Mouse (Mus musculus) embryo, embryonic 9.5 days (tissue): Measurements from ENCODE around the gene Spata31.

Source experiments
- DNase-seq: peaks from one replicate; pipeline ENCODE4 v3.0.0-alpha.2; 2017; ENCODE audit errors: extremely low spot score

The Spata31 gene

DNA sequence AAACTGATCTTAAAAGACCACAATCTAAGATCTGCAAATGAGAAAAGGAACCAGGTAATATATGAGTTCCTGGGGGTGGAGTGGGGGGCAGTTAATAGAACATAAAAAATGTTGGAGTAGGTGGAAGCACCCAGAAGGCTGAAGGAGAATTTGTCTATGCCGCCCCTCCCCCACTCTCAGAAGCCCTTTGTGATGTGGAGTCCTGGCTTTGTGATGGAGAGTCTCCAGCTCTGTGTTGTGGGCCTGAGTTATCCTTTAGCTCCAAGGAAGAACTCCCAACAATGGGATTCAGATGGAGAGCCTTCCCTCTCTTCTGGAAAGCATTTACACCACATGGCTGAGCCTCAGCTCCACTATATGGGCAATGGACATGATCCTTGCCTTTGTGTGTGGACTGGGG, at the start of gene Spata31:
Gene Spata31 (plus strand): TSS at position 216 of the 400 bp plus-strand sequence.
- no peak for DNase-seq

DNA sequence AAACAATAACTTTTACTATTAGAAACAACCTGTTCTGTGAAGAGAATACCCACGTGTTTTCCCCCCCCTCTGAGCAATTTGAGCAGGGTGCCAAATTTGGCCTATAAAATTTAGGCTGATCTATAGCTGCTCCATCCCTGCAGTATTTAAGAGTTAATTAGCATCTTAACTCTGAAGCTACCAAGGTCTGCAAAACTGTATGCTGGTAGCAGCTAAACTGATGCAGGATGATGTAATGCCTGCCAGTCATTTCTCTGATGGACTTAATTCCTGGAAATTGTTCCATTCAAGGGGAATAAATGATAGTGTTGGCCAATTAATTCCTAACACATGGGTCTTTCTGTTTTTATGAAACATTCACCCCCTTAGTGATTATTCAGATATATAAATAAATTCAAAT, 14.1 kb upstream of the Spata31 start:
- DNase-seq, result no peak

DNA sequence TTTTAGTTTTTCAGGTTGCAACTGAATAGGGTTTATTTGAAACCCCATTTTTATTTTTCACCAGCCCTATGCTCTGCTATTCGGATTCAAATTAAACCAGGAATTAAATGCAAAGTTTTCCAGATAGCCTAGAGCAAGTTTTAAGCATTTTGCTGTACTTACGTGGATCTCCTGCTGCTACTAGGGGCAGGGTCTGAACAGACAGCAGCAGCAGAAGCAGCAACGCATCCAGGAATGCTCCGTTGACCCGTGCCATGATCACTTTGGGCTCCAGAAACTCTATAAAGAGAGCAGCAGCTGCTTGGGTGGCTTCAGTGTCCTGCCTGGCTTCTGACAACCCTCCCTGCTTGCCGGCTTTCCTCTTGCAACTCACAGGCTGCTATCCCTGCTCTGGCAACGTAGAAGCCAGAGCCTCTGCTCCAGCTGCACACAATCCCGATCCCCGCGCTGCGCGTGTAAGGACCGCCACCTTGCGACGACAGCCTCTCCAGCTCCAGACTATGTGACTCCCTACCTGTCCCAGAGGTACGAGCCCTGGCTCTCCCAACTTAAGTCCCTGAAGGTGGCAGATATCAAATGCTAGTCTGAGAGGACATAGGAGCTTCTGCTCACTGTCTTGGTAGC, 13.5 kb upstream of the Spata31 start, which contains the start of gene Cntnap3:
Gene Cntnap3 (minus strand): TSS at position 371 of the 624 bp plus-strand sequence.
- DNase-seq, result peak; percentile 53
